Mouse (Mus musculus) liver, embryonic 14.5 days (tissue): ENCODE data around the gene Lrrtm3. TPM values are rescaled to one million over a fixed set of nuclear protein-coding genes. Genes with fewer than 3 reads are reported as not detected.

Experiments used
- ATAC-seq: fragments of 200-750 bp; cut with Nextera tagmentation; 2 replicates; pipeline ENCODE4 v1.8.0; 2017; ENCODE audit warnings: moderate number of reproducible peaks, mild to moderate bottlenecking, moderate library complexity; ENCODE audit not compliant: insufficient read depth
- DNase-seq, 3 experiments: peaks; one replicate each; pipeline ENCODE4 v3.0.0-alpha.2; 2012 to 2013; ENCODE audit warnings: low read depth in 3 of 3, low spot score in 3 of 3
- H3K27ac ChIP-seq: fragments of 300-500 bp; sonication (generic); 2 replicates; pipeline ENCODE4 v1.5.1; 2014; ENCODE audit warnings: moderate library complexity, mild to moderate bottlenecking, control low read depth, inconsistent platforms
- H3K27me3 ChIP-seq: fragments of 300-500 bp; sonication (generic); 2 replicates; pipeline ENCODE4 v1.6.1; 2014; ENCODE audit warnings: mild to moderate bottlenecking, low read length, moderate library complexity; ENCODE audit not compliant: control insufficient read depth, insufficient read depth
- H3K36me3 ChIP-seq: fragments of 300-500 bp; sonication (generic); replicated peaks from 2 replicates; pipeline ENCODE4 v1.6.1; 2014; ENCODE audit warnings: low read depth; ENCODE audit not compliant: control insufficient read depth, insufficient read depth
- H3K4me1 ChIP-seq, 2 experiments: fragments of 200-500 bp in 1 of 2; fragments of 300-500 bp in 1 of 2; sonication (generic) in 1 of 2; replicated peaks; 2 replicates each; pipeline ENCODE4 v1.6.1; 2012 to 2014; ENCODE audit warnings: antibody characterized with exemption in 1 of 2, inconsistent platforms in 1 of 2, low read length in 1 of 2; ENCODE audit not compliant: control insufficient read depth in 2 of 2, insufficient read depth in 2 of 2
- H3K4me2 ChIP-seq: fragments of 300-500 bp; sonication (generic); 2 replicates; pipeline ENCODE4 v1.6.1; 2014; ENCODE audit warnings: low read depth, mild to moderate bottlenecking, control low read depth, moderate library complexity
- H3K4me3 ChIP-seq, 2 experiments: fragments of 200-500 bp in 1 of 2; fragments of 300-500 bp in 1 of 2; sonication (generic) in 1 of 2; 2 replicates each; pipeline ENCODE4 v1.5.1; 2012 to 2014; ENCODE audit warnings: low read depth in 2 of 2, low read length in 2 of 2, mild to moderate bottlenecking in 2 of 2, control low read depth in 1 of 2, inconsistent platforms in 1 of 2, moderate library complexity in 1 of 2; ENCODE audit not compliant: insufficient read depth in 1 of 2
- H3K9ac ChIP-seq: fragments of 300-500 bp; sonication (generic); replicated peaks from 2 replicates; pipeline ENCODE4 v1.6.1; 2014; ENCODE audit warnings: mild to moderate bottlenecking, control low read depth, moderate library complexity
- H3K9me3 ChIP-seq: fragments of 300-500 bp; sonication (generic); 2 replicates; pipeline ENCODE4 v1.6.1; 2016; ENCODE audit warnings: low read length, mixed read lengths; ENCODE audit not compliant: control insufficient read depth
- CTCF ChIP-seq: IDR thresholded peaks from 2 replicates; pipeline ENCODE4 v1.5.1; 2016; ENCODE audit warnings: antibody characterized with exemption, low read depth, control low read depth
- EP300 ChIP-seq: IDR thresholded peaks from 2 replicates; pipeline ENCODE4 v1.6.1; 2016; ENCODE audit warnings: antibody characterized with exemption, low read depth
- WGBS: fragments of 180-500 bp; shearing (Covaris S2); extraction: QIAGEN DNeasy Blood & Tissue Kit; methylation state at CpG from one replicate; pipeline ENCODE4 v1.1.7; 2014; ENCODE audit not compliant: insufficient replicate concordance; 5-methylcytosine and 5-hydroxymethylcytosine counted together
- polyA plus RNA-seq, 2 experiments: library from polyadenylated mRNA; depleted of rRNA in 1 of 2; stranded (reverse) in 1 of 2; unstranded in 1 of 2; fragments of >200 nt; fragmentation: Nextera tagmentation in 1 of 2; extraction: Ambion mirVana in 1 of 2; gene quantifications; 2 replicates each; pipeline versions ENCODE4 v1.2.1 to v1.2.3; 2012 to 2014

Lrrtm3 gene
- polyA plus RNA-seq, 2 experiments: 0.01 TPM; not detected in 1

DNA sequence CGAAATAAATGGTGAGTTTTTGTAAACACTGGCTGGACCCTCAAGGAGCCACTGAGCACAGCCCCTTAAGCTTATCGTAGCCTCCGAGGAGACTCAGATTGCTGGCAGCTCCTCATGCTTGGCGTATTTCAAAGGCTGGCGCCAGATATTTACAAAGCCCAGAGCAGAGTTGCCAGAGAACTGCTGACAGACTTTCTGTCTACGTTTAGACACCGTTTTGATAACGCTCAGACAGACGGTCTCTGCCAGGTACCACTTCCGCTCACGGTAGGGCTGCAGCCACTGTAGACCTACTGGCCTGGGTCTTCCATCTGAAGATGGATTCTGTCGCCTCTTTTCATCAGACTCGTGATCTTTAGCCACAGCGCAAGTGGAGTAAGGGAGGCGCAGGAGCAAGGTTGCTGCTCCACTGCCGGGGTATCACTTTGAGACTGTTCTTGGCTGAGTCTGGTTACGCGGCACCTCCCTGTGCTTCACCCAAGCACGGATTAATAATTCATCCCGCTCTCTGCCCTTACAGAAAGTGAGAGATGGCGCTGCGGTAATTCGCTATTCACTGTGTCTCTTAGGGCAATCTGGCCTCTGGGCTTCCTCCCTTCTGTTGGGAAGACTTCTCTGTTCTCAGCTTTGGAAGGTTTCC lies 203.5 kb downstream of the Lrrtm3 start:
- Histone ChIP-seq H3K27me3 (no peaks in the 10 kb centered on the region), H3K27ac (no peak overlapping the region), H3K9me3 (no peaks in the 10 kb centered on the region), H3K36me3 (no peaks in the 10 kb centered on the region), H3K4me3 (no peak overlapping the region), H3K9ac (no peak overlapping the region), H3K4me1 (no peaks in the 10 kb centered on the region), H3K4me2 (no peak overlapping the region)
- DNase-seq: no peak
- WGBS: 74% methylated on average over 23 of the region's 23 CpGs
- TF ChIP-seq CTCF (no peak), EP300 (no peak)
- no peak for ATAC-seq

DNA sequence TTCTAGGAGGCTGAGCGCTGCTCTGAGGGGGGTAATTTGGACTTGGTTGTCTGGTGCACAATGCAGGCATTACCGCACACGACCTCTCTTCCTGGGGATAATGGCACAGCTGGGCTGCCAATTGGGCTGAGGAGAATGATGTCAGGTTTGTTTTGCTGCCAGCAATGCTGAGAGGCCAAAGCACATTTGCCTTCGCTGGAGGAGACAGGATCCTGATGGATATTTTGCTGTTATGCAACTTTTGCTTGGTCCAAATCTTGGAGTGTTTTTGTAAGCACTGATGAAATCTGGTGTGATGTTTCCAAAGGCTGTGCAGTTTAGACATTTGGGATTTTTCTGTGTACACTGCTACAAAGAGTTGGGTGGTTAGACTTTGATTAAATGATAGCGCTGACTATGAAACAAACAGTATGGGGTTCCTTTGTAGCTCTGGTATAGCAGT lies 209.6 kb downstream of the Lrrtm3 start:
- ATAC-seq (no peak), DNase-seq (no peak)
- Histone ChIP-seq H3K36me3 (no peaks in the 10 kb centered on the region), H3K9me3 (no peaks in the 10 kb centered on the region), H3K4me2 (no peak overlapping the region), H3K9ac (no peak overlapping the region), H3K27me3 (no peaks in the 10 kb centered on the region), H3K4me3 (no peak overlapping the region), H3K27ac (no peak overlapping the region), H3K4me1 (no peaks in the 10 kb centered on the region)
- 69% methylated on average over 5 of the region's 5 CpGs for WGBS
- TF ChIP-seq CTCF (no peak), EP300 (no peak)

Other genes with a start within 250 kb of the Lrrtm3 start
- gene Gm10118, start 162.8 kb downstream of the Lrrtm3 start, polyA plus RNA-seq (2012; rRNA removed): not detected in 2 replicates
- not detected in 2 replicates for gene Gm10118, start 162.8 kb downstream of the Lrrtm3 start, polyA plus RNA-seq (2014; fragmentation: Nextera tagmentation; extraction: Ambion mirVana)